ENCODE assay signal across 10 mouse cellular contexts in genomic region chr4:42902174-42902573, GRCm38 (mm10). TPM values are rescaled to one million over a fixed set of nuclear protein-coding genes. Genes with fewer than 3 reads are reported as not detected.
DNase-seq lines count a peak whose midpoint lies in the region; ATAC-seq and TF ChIP-seq lines count a peak whose summit lies in the region.
"Had no signal": no experiment of that assay in that cellular context is flagged by ENCODE, and none has a peak within 500 bp of the region (broad histone marks: within the 10 kb centered on the region; RNA-seq: fewer than 3 reads in every experiment).

No protein-coding gene starts in this region.

- WGBS in hindbrain, postnatal 0 days: 70% methylated on average over 9 of the region's 9 CpGs
- 63% methylated on average over 9 of the region's 9 CpGs for WGBS in hindbrain, embryonic 12.5 days
- WGBS in liver, embryonic 16.5 days (ENCODE audit: insufficient replicate concordance): 28% methylated on average over 9 of the region's 9 CpGs
- WGBS in kidney, embryonic 16.5 days: 57% methylated on average over 9 of the region's 9 CpGs

- no peak overlapping the region for H3K4me3 ChIP-seq in hindbrain, postnatal 0 days (ENCODE audit: low read length)
- H3K4me3 ChIP-seq in hindbrain, embryonic 12.5 days: no peak overlapping the region
- H3K4me3 ChIP-seq in CH12.LX (replicated peaks in 1 of 3; ENCODE audit: low read depth in 2 of 3, low read length in 2 of 3, poor library complexity in 1 of 3): no peak overlapping the region
- no peak overlapping the region for H3K4me3 ChIP-seq in liver, embryonic 16.5 days (ENCODE audit: low read depth, low read length)
- no peak overlapping the region for H3K4me3 ChIP-seq in kidney, embryonic 16.5 days (ENCODE audit: low read length)
- H3K4me3 ChIP-seq: embryonic facial prominence, embryonic 15.5 days; liver, embryonic 15.5 days had no signal

- no peak overlapping the region for H3K9ac ChIP-seq in hindbrain, postnatal 0 days (replicated peaks; ENCODE audit: low read length)
- no peak overlapping the region for H3K9ac ChIP-seq in hindbrain, embryonic 12.5 days
- H3K9ac ChIP-seq in CH12.LX (ENCODE audit: insufficient read depth, low read depth): no peak overlapping the region
- H3K9ac ChIP-seq in liver, embryonic 16.5 days (ENCODE audit: low read depth, low read length): no peak overlapping the region
- H3K9ac ChIP-seq in kidney, embryonic 16.5 days (replicated peaks; ENCODE audit: low read length): no peak overlapping the region
- H3K9ac ChIP-seq: embryonic facial prominence, embryonic 15.5 days; liver, embryonic 15.5 days had no signal

- H3K36me3 ChIP-seq in hindbrain, postnatal 0 days (ENCODE audit: insufficient read depth, low read length): no peaks in the 10 kb centered on the region
- H3K36me3 ChIP-seq in hindbrain, embryonic 12.5 days: no peaks in the 10 kb centered on the region
- H3K36me3 ChIP-seq in CH12.LX (replicated peaks in 1 of 2; ENCODE audit: control insufficient read depth in 1 of 2, insufficient read depth in 1 of 2, low read length in 1 of 2): no peaks in the 10 kb centered on the region
- H3K36me3 ChIP-seq in liver, embryonic 16.5 days (ENCODE audit: control insufficient read depth, insufficient read depth): no peaks in the 10 kb centered on the region
- no peaks in the 10 kb centered on the region for H3K36me3 ChIP-seq in kidney, embryonic 16.5 days (ENCODE audit: insufficient read depth, low read length)
- H3K36me3 ChIP-seq: embryonic facial prominence, embryonic 15.5 days; liver, embryonic 15.5 days had no signal

- no peak for TF ChIP-seq EP300 in CH12.LX (IDR thresholded peaks at IDR 0.05; ENCODE audit: low read length)

- no peaks in the 10 kb centered on the region for H3K79me2 ChIP-seq in CH12.LX (replicated peaks; ENCODE audit: control insufficient read depth, extremely low read depth, insufficient read depth, poor library complexity, severe bottlenecking)

- peak; percentile 1 for TF ChIP-seq RAD21 in CH12.LX (IDR thresholded peaks at IDR 0.05; ENCODE audit: low read depth, low read length)

- in situ Hi-C loops in CH12.LX (cut with MboI; ENCODE audit: low pct_ligation_motif_present, low pct_unique_long_range_greater_than_20kb, low sequenced_read_pairs): no loop called here

- H3K27me3 ChIP-seq in hindbrain, postnatal 0 days (ENCODE audit: insufficient read depth, low read length): no peaks in the 10 kb centered on the region
- no peaks in the 10 kb centered on the region for H3K27me3 ChIP-seq in hindbrain, embryonic 12.5 days
- peaks cover 65% of the 10 kb centered on the region for H3K27me3 ChIP-seq in CH12.LX (replicated peaks)
- H3K27me3 ChIP-seq in liver, embryonic 16.5 days (ENCODE audit: control insufficient read depth, insufficient read depth, low read depth, low read length): no peaks in the 10 kb centered on the region; the same call in 1 of the 2 replicates
- H3K27me3 ChIP-seq in kidney, embryonic 16.5 days (ENCODE audit: insufficient read depth, low read length): no peaks in the 10 kb centered on the region
- H3K27me3 ChIP-seq: embryonic facial prominence, embryonic 15.5 days had no signal

- no peaks in the 10 kb centered on the region for H3K4me1 ChIP-seq in hindbrain, postnatal 0 days (ENCODE audit: insufficient read depth, low read length)
- H3K4me1 ChIP-seq in hindbrain, embryonic 12.5 days: no peaks in the 10 kb centered on the region
- no peaks in the 10 kb centered on the region; a peak in 1 of 4 replicates for H3K4me1 ChIP-seq in CH12.LX (ENCODE audit: control insufficient read depth in 1 of 2, insufficient read depth in 2 of 2)
- peaks cover 6% of the 10 kb centered on the region for H3K4me1 ChIP-seq in liver, embryonic 16.5 days (ENCODE audit: control insufficient read depth, low read depth, low read length)
- H3K4me1 ChIP-seq in kidney, embryonic 16.5 days (ENCODE audit: insufficient read depth, low read length): no peaks in the 10 kb centered on the region
- H3K4me1 ChIP-seq: embryonic facial prominence, embryonic 15.5 days had no signal

- no peak for TF ChIP-seq POLR2A in CH12.LX (IDR thresholded peaks at IDR 0.05; ENCODE audit: low read depth, low read length)

- peak; percentile 62 for TF ChIP-seq CTCF in hindbrain, postnatal 0 days (IDR thresholded peaks at IDR 0.05; ENCODE audit: low read depth)
- peak; percentile 47 to 60 for TF ChIP-seq CTCF in CH12.LX (conservative IDR thresholded peaks at IDR 0.05 in 1 of 2, IDR thresholded peaks at IDR 0.05 in 1 of 2; ENCODE audit: low read depth in 2 of 2, low read length in 2 of 2)

- no peak for DNase-seq in hindbrain, postnatal 0 days (ENCODE audit: low spot score)
- DNase-seq in CH12.LX (ENCODE audit: extremely low read depth): peak; percentile 29
- DNase-seq in ZHBTc4 (ENCODE audit: low read depth, low spot score): peak; percentile 69
- no peak for DNase-seq in layer of hippocampus, adult 18-20 months (ENCODE audit: low spot score in 2 of 2)
- DNase-seq in heart, adult 8-10 months (ENCODE audit: low spot score): no peak

- no peak overlapping the region for H3K4me2 ChIP-seq in hindbrain, postnatal 0 days (ENCODE audit: low read depth, low read length)
- H3K4me2 ChIP-seq in hindbrain, embryonic 12.5 days (replicated peaks): no peak overlapping the region
- no peak overlapping the region for H3K4me2 ChIP-seq in CH12.LX (ENCODE audit: insufficient read depth, low read depth, poor library complexity, severe bottlenecking)
- H3K4me2 ChIP-seq in liver, embryonic 16.5 days (ENCODE audit: low read depth, low read length): no peak overlapping the region
- no peak overlapping the region for H3K4me2 ChIP-seq in kidney, embryonic 16.5 days (replicated peaks; ENCODE audit: low read depth, low read length)
- H3K4me2 ChIP-seq: embryonic facial prominence, embryonic 15.5 days; liver, embryonic 15.5 days had no signal

- dilution Hi-C loops in CH12.LX (cut with MboI; ENCODE audit: extremely low pct_ligation_motif_present, extremely low pct_unique_long_range_greater_than_20kb, low sequenced_read_pairs): no loop called here

- no peak for ATAC-seq in hindbrain, postnatal 0 days
- ATAC-seq in hindbrain, embryonic 12.5 days (ENCODE audit: low FRiP score): no peak
- ATAC-seq in liver, embryonic 16.5 days (ENCODE audit: low read depth): 0 out of 2 replicates have a peak, but pooled peaks have one; percentile 32
- no peak for ATAC-seq in kidney, embryonic 16.5 days (ENCODE audit: low FRiP score, low TSS enrichment)

- H3K9me3 ChIP-seq in hindbrain, postnatal 0 days (ENCODE audit: low read length): no peaks in the 10 kb centered on the region
- H3K9me3 ChIP-seq in hindbrain, embryonic 12.5 days (replicated peaks): no peaks in the 10 kb centered on the region
- H3K9me3 ChIP-seq in CH12.LX (replicated peaks; ENCODE audit: low read length): peaks cover 4% of the 10 kb centered on the region
- no peaks in the 10 kb centered on the region for H3K9me3 ChIP-seq in liver, embryonic 16.5 days (replicated peaks; ENCODE audit: control insufficient read depth, low read length)
- H3K9me3 ChIP-seq in kidney, embryonic 16.5 days (ENCODE audit: low read length): no peaks in the 10 kb centered on the region
- H3K9me3 ChIP-seq: embryonic facial prominence, embryonic 15.5 days; liver, embryonic 15.5 days had no signal

- H3K27ac ChIP-seq in hindbrain, postnatal 0 days: no peak overlapping the region
- no peak overlapping the region for H3K27ac ChIP-seq in hindbrain, embryonic 12.5 days
- H3K27ac ChIP-seq in CH12.LX (ENCODE audit: insufficient read depth, low read depth): no peak overlapping the region
- no peak overlapping the region for H3K27ac ChIP-seq in liver, embryonic 16.5 days (ENCODE audit: low read length)
- H3K27ac ChIP-seq in kidney, embryonic 16.5 days (ENCODE audit: low read length): no peak overlapping the region
- H3K27ac ChIP-seq: embryonic facial prominence, embryonic 15.5 days; liver, embryonic 15.5 days had no signal

RNA-seq across cellular contexts. Expression of gene Phf24, which starts 14.3 kb away (rescaled TPM):
- total RNA-seq in hindbrain, postnatal 0 days (2014; rRNA removed): 123 and 130 TPM in 2 replicates
- 33.9 and 38.6 TPM in 2 replicates for polyA plus RNA-seq in hindbrain, postnatal 0 days (2015; fragmentation: Nextera tagmentation; extraction: Ambion mirVana)
- polyA plus RNA-seq in hindbrain, embryonic 12.5 days (2016; fragmentation: Nextera tagmentation; extraction: Ambion mirVana): 7.9 TPM in 2 replicates
- not detected in 2 replicates for total RNA-seq in CH12.LX (2012; rRNA removed)
- total RNA-seq in CH12.LX (2014; rRNA removed): not detected in 2 replicates
- polyA plus RNA-seq in CH12.LX (2012; ENCODE audit: insufficient read length, low read depth): not detected in 2 replicates
- 0.05 and 0.06 TPM in 2 replicates for polyA plus RNA-seq in liver, embryonic 16.5 days (2015; fragmentation: Nextera tagmentation; extraction: Ambion mirVana)
- total RNA-seq in layer of hippocampus, adult 18-20 months (2021): 100 to 1,000 TPM; 162 to 167 TPM
- 1 to 10 TPM; 4.3 to 9.8 (median 7.0) TPM for total RNA-seq in heart, adult 8-10 months (2022)
- 0.44 and 0.79 TPM in 2 replicates for polyA plus RNA-seq in kidney, embryonic 16.5 days (2015; fragmentation: Nextera tagmentation; extraction: Ambion mirVana)

RNA-seq across cellular contexts. Expression of gene Fam205c, which starts 28.1 kb away (rescaled TPM):
- total RNA-seq in hindbrain, postnatal 0 days (2014; rRNA removed): not detected in 2 replicates
- polyA plus RNA-seq in hindbrain, postnatal 0 days (2015; fragmentation: Nextera tagmentation; extraction: Ambion mirVana): 4.7 TPM in 2 replicates
- polyA plus RNA-seq in hindbrain, embryonic 12.5 days (2016; fragmentation: Nextera tagmentation; extraction: Ambion mirVana): 1.9 and 2.4 TPM in 2 replicates
- total RNA-seq in CH12.LX (2012; rRNA removed): not detected in 2 replicates
- not detected in 2 replicates for total RNA-seq in CH12.LX (2014; rRNA removed)
- not detected in 2 replicates for polyA plus RNA-seq in CH12.LX (2012; ENCODE audit: insufficient read length, low read depth)
- 0.27 and 0.32 TPM in 2 replicates for polyA plus RNA-seq in liver, embryonic 16.5 days (2015; fragmentation: Nextera tagmentation; extraction: Ambion mirVana)
- total RNA-seq in layer of hippocampus, adult 18-20 months (2021): under 1 TPM; 0.30 to 0.52 TPM
- total RNA-seq in heart, adult 8-10 months (2022): 10 to 100 TPM in 2 of 4 experiments, 1 to 10 TPM in 2; 7.5 to 11.8 (median 10.3) TPM
- polyA plus RNA-seq in kidney, embryonic 16.5 days (2015; fragmentation: Nextera tagmentation; extraction: Ambion mirVana): 0.17 and 0.28 TPM in 2 replicates

RNA-seq across cellular contexts. Expression of gene Gm12394, which starts 45.6 kb away (rescaled TPM):
- 0.05 TPM in 1 of 2 replicates, not detected in the other for total RNA-seq in hindbrain, postnatal 0 days (2014; rRNA removed)
- 0.55 and 0.68 TPM in 2 replicates for polyA plus RNA-seq in hindbrain, postnatal 0 days (2015; fragmentation: Nextera tagmentation; extraction: Ambion mirVana)
- polyA plus RNA-seq in hindbrain, embryonic 12.5 days (2016; fragmentation: Nextera tagmentation; extraction: Ambion mirVana): 0.31 and 0.48 TPM in 2 replicates
- not detected in 2 replicates for total RNA-seq in CH12.LX (2012; rRNA removed)
- not detected in 2 replicates for total RNA-seq in CH12.LX (2014; rRNA removed)
- polyA plus RNA-seq in CH12.LX (2012; ENCODE audit: insufficient read length, low read depth): not detected in 2 replicates
- polyA plus RNA-seq in liver, embryonic 16.5 days (2015; fragmentation: Nextera tagmentation; extraction: Ambion mirVana): not detected in 2 replicates
- total RNA-seq in layer of hippocampus, adult 18-20 months (2021): 1 to 10 TPM in 1 of 2 experiments, under 1 TPM in 1; 0.68 to 1.0 TPM
- total RNA-seq in heart, adult 8-10 months (2022): not detected
- polyA plus RNA-seq in kidney, embryonic 16.5 days (2015; fragmentation: Nextera tagmentation; extraction: Ambion mirVana): 0.06 and 0.14 TPM in 2 replicates
- polyA plus RNA-seq: liver, embryonic 15.5 days had no signal

RNA-seq across cellular contexts. Expression of gene Dnajb5, which starts 47.4 kb away (rescaled TPM):
- total RNA-seq in hindbrain, postnatal 0 days (2014; rRNA removed): 88.0 and 96.9 TPM in 2 replicates
- 28.1 and 33.4 TPM in 2 replicates for polyA plus RNA-seq in hindbrain, postnatal 0 days (2015; fragmentation: Nextera tagmentation; extraction: Ambion mirVana)
- polyA plus RNA-seq in hindbrain, embryonic 12.5 days (2016; fragmentation: Nextera tagmentation; extraction: Ambion mirVana): 32.4 and 37.4 TPM in 2 replicates
- 2.7 and 3.2 TPM in 2 replicates for total RNA-seq in CH12.LX (2012; rRNA removed)
- 1.9 and 2.2 TPM in 2 replicates for total RNA-seq in CH12.LX (2014; rRNA removed)
- polyA plus RNA-seq in CH12.LX (2012; ENCODE audit: insufficient read length, low read depth): 3.9 and 4.2 TPM in 2 replicates
- polyA plus RNA-seq in liver, embryonic 16.5 days (2015; fragmentation: Nextera tagmentation; extraction: Ambion mirVana): 1.0 and 1.5 TPM in 2 replicates
- 100 to 1,000 TPM; 197 to 234 TPM for total RNA-seq in layer of hippocampus, adult 18-20 months (2021)
- total RNA-seq in heart, adult 8-10 months (2022): 100 to 1,000 TPM in 2 of 4 experiments, 10 to 100 TPM in 2; 65.1 to 119 (median 88.0) TPM
- polyA plus RNA-seq in kidney, embryonic 16.5 days (2015; fragmentation: Nextera tagmentation; extraction: Ambion mirVana): 7.3 and 7.5 TPM in 2 replicates

RNA-seq across cellular contexts. Expression of gene Fam205a1, which starts 48.5 kb away (rescaled TPM):
- 0.07 TPM in 1 of 2 replicates, not detected in the other for total RNA-seq in hindbrain, postnatal 0 days (2014; rRNA removed)
- 0.15 TPM in 1 of 2 replicates, not detected in the other for polyA plus RNA-seq in hindbrain, postnatal 0 days (2015; fragmentation: Nextera tagmentation; extraction: Ambion mirVana)
- polyA plus RNA-seq in hindbrain, embryonic 12.5 days (2016; fragmentation: Nextera tagmentation; extraction: Ambion mirVana): 0.05 and 0.21 TPM in 2 replicates
- total RNA-seq in CH12.LX (2012; rRNA removed) (not detected in 2 replicates), CH12.LX (2014; rRNA removed) (not detected in 2 replicates)
- not detected in 2 replicates for polyA plus RNA-seq in CH12.LX (2012; ENCODE audit: insufficient read length, low read depth)
- polyA plus RNA-seq in liver, embryonic 16.5 days (2015; fragmentation: Nextera tagmentation; extraction: Ambion mirVana): 0.11 and 0.12 TPM in 2 replicates
- under 1 TPM in 1 of 2 experiments, not detected in 1; 0.10 TPM for total RNA-seq in layer of hippocampus, adult 18-20 months (2021)
- not detected for total RNA-seq in heart, adult 8-10 months (2022)
- polyA plus RNA-seq in kidney, embryonic 16.5 days (2015; fragmentation: Nextera tagmentation; extraction: Ambion mirVana): not detected in 2 replicates
- polyA plus RNA-seq: embryonic facial prominence, embryonic 15.5 days had no signal

Comparison
In these comparisons a context has a peak if more than half of its experiments do, and no peak if none do; other contexts are left out.
1. DNase-seq: peak in CH12.LX (single experiment) and ZHBTc4 (single experiment); none in hindbrain, postnatal 0 days (single experiment), layer of hippocampus, adult 18-20 months (0 of 2) and heart, adult 8-10 months (single experiment).